Mouse (Mus musculus) intestine, postnatal 0 days (tissue): ENCODE measurements around the gene Il17c. TPM values are rescaled to one million over a fixed set of nuclear protein-coding genes. Genes with fewer than 3 reads are reported as not detected.

Source experiments
- ATAC-seq: fragments of 200-750 bp; cut with Nextera tagmentation; 2 replicates; pipeline ENCODE4 v1.8.0; 2017; ENCODE audit warnings: mild to moderate bottlenecking, moderate TSS enrichment, moderate library complexity
- H3K27ac ChIP-seq: fragments of 300-500 bp; sonication (generic); 2 replicates; pipeline ENCODE4 v1.5.1; 2014; ENCODE audit warnings: mild to moderate bottlenecking, low read depth, low read length, moderate library complexity
- H3K27me3 ChIP-seq: fragments of 300-500 bp; sonication (generic); replicated peaks from 2 replicates; pipeline ENCODE4 v1.6.1; 2014; ENCODE audit warnings: low read length, mixed read lengths; ENCODE audit not compliant: control insufficient read depth, insufficient read depth
- H3K36me3 ChIP-seq: fragments of 300-500 bp; sonication (generic); 2 replicates; pipeline ENCODE4 v1.6.1; 2014; ENCODE audit warnings: mild to moderate bottlenecking, moderate library complexity; ENCODE audit not compliant: control insufficient read depth, insufficient read depth
- H3K4me1 ChIP-seq: fragments of 300-500 bp; sonication (generic); replicated peaks from 2 replicates; pipeline ENCODE4 v1.6.1; 2014; ENCODE audit warnings: antibody characterized with exemption, low read length, mixed read lengths; ENCODE audit not compliant: control insufficient read depth, insufficient read depth
- H3K4me2 ChIP-seq: fragments of 300-500 bp; sonication (generic); replicated peaks from 2 replicates; pipeline ENCODE4 v1.6.1; 2014; ENCODE audit warnings: low read depth, mild to moderate bottlenecking, moderate library complexity
- H3K4me3 ChIP-seq: fragments of 300-500 bp; sonication (generic); 2 replicates; pipeline ENCODE4 v1.5.1; 2014; ENCODE audit warnings: low read depth, low read length
- H3K9ac ChIP-seq: fragments of 300-500 bp; sonication (generic); 2 replicates; pipeline ENCODE4 v1.6.1; 2014; ENCODE audit warnings: mild to moderate bottlenecking, low read depth, low read length
- H3K9me3 ChIP-seq: fragments of 300-500 bp; sonication (generic); 2 replicates; pipeline ENCODE4 v1.6.1; 2016; ENCODE audit warnings: mixed run types; ENCODE audit not compliant: control insufficient read depth
- CTCF ChIP-seq: sonication (generic); IDR thresholded peaks from 2 replicates; pipeline ENCODE4 v1.5.1; 2016; ENCODE audit warnings: low read depth, mild to moderate bottlenecking, control low read depth, antibody characterized with exemption, moderate library complexity
- WGBS: fragments of 180-500 bp; shearing (Covaris S2); extraction: QIAGEN DNeasy Blood & Tissue Kit; methylation state at CpG from one replicate; pipeline ENCODE4 v1.1.7; 2014; 5-methylcytosine and 5-hydroxymethylcytosine counted together
- polyA plus RNA-seq: library from polyadenylated mRNA; unstranded; fragments of >200 nt; fragmentation: Nextera tagmentation; extraction: Ambion mirVana; gene quantifications from 2 replicates; pipeline ENCODE4 v1.2.1, GENCODE M21; 2015

Gene Il17c
- polyA plus RNA-seq, 1 experiment from 2014 or later = not detected

DNA sequence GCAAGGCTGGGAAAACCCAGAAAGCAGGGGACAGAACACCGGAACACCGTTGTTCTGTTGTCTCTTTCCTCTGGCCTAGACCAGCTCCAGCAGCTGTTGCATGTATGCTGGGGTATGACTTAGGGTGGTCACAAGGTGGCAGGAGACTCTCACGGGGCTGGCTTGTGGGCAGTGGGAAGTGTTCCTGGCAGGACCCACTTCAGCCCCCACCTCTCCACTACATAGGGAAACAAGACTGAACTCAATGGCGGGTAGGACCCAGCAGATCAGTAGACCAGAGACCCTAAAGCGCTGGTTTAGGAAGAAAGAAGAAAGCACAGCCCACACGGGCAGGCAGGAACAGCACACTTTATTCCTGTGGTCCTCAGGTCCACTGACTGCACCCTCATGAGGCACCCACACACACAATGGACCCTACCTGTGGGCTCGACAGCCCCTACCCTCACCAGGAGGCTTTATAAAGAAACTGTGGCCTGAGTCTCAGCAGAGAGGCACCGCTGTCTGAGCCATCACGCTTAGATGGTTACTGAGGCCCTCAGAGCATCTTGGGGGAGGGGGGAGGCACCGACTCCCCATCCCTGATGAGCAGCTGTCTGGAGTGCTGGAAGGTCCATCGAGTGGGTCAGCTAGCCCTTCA lies 11.6 kb downstream of the Il17c start:
- H3K27me3 ChIP-seq = no peaks in the 10 kb centered on the region

DNA sequence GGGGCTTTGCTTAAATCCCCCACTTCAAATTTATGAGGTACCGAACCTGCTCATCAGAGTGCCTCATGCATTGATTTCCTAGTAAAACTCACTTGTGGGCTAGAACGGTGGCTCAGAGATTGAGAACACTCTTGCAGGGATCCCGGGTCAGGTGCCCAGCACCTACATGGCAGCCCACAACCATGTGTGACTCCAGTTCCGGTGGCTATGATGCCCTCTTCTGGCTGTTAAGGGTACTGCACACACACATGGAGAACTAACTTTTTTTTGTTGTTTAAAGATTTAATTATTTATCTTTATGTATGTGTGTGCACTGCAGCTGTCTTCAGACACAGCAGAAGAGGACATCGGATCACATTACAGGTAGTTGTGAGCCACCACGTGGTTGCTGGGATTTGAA lies 13.6 kb downstream of the Il17c start:
- Histone ChIP-seq H3K27ac (no peak overlapping the region), H3K4me2 (no peak overlapping the region), H3K9me3 (no peaks in the 10 kb centered on the region), H3K9ac (no peak overlapping the region), H3K27me3 (no peaks in the 10 kb centered on the region), H3K4me1 (peaks cover 5% of the 10 kb centered on the region; the same call in 1 of the 2 replicates), H3K36me3 (peaks cover 34% of the 10 kb centered on the region), H3K4me3 (no peak overlapping the region)
- peak; percentile 59 for TF ChIP-seq CTCF
- WGBS = 89% methylated on average over 6 of the region's 6 CpGs
- ATAC-seq = no peak

More for the DNA sequence above, 11.6 kb downstream of the Il17c start:
- 62% methylated on average over 11 of the region's 11 CpGs for WGBS
- peak overlapping the region; percentile 75; the same call in 1 of the 2 replicates for H3K27ac ChIP-seq
- H3K9ac ChIP-seq = no peak overlapping the region
- peak; percentile 3; the same call in 1 of the 2 replicates for ATAC-seq
- H3K4me1 ChIP-seq = peaks cover 5% of the 10 kb centered on the region; the same call in 1 of the 2 replicates
- H3K9me3 ChIP-seq = no peaks in the 10 kb centered on the region
- TF ChIP-seq CTCF = peak; percentile 59
- H3K36me3 ChIP-seq = peaks cover 19% of the 10 kb centered on the region
- peak overlapping the region; percentile 67; the same call in 1 of the 2 replicates for H3K4me3 ChIP-seq
- H3K4me2 ChIP-seq = peak overlapping the region; percentile 97

DNA sequence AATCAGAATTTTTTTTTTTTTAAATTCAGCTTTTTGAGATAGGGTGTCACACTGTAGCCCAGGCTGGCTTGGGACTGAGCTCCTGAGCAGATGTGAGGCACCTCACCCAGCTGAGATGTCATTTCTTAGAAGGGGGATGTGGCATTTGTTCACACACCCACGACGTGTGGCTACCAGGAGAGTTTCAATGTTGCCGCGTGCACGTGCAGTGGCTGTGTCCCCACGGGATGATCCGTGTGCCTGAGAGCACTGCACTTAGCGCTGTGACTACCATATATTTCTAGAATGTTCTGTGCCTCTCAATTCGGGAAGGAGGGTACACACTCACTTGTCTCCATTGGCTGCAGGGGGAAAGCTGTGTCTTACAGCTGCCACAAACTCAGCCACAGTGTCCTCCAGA lies 14.3 kb downstream of the Il17c start:
- Histone ChIP-seq H3K9me3 (no peaks in the 10 kb centered on the region), H3K36me3 (peaks cover 34% of the 10 kb centered on the region), H3K4me2 (no peak overlapping the region), H3K27ac (no peak overlapping the region), H3K9ac (no peak overlapping the region), H3K27me3 (no peaks in the 10 kb centered on the region), H3K4me1 (peaks cover 5% of the 10 kb centered on the region; the same call in 1 of the 2 replicates), H3K4me3 (no peak overlapping the region)
- WGBS = 92% methylated on average over 9 of the region's 9 CpGs
- ATAC-seq = no peak
- TF ChIP-seq CTCF = no peak

DNA sequence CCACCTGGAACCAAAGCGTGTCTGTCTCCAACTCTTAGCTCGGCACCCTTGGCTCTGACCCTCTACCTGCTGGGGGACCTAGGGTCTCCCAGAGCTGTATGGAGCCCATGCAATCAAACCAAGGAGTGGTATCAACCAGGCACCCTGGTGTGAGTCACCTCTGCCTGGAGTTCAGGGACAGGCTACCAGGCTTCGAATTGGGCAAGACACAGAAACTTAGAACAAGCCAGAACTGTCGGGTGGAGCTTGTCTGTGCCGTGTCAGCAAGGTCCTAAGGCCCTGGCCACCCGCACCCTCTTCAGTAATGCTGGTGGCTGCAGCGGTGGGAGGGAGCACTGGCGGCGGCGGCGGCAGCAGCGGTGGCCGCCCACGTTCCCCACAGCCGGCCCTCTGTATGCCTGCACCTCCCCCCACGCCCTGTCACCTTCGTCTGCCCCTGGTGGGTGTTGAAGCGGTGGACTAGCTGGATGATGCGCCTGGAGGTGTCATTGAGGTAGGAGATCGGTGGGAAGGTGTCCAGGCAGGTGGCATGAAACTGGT lies 14.8 kb downstream of the Il17c start:
- Histone ChIP-seq H3K4me3 (no peak overlapping the region), H3K27me3 (no peaks in the 10 kb centered on the region), H3K4me1 (peaks cover 3% of the 10 kb centered on the region; the same call in 1 of the 2 replicates), H3K36me3 (peaks cover 34% of the 10 kb centered on the region), H3K4me2 (no peak overlapping the region), H3K9me3 (no peaks in the 10 kb centered on the region), H3K27ac (no peak overlapping the region), H3K9ac (no peak overlapping the region)
- TF ChIP-seq CTCF = no peak
- no peak for ATAC-seq
- 83% methylated on average over 20 of the region's 20 CpGs for WGBS

DNA sequence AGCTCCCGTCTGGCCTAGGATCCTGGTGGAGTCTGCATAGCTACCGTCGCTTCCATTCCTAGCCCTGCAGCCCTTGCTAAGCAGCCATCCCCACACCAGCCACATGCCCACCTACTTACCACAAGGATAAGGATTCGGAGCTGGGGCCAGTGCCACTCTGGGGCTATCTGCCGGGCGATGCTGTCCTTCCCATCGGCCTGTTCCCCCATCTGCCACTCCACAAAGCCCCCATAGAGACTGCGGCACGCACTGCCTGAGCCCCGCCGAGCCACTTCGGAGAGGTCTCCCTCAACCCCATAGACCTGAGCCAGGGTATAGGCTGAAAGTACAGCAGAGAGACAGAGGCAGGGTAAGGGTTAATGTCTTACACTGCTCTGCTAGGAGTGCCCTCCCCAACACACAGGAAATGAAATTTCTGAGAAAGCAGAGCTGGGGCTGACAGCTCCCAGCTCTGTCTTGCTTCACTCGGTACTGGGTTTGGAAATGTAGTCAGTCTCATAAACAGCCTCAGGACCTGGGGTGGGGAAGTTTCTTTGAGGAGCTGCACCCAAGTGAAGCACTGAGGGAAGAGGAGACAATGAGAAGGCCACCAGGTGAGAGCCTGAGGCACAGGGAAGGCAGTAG lies 16.0 kb downstream of the Il17c start:
- Histone ChIP-seq H3K9ac (peak overlapping the region; percentile 23; the same call in 1 of the 2 replicates), H3K4me2 (no peak overlapping the region), H3K9me3 (no peaks in the 10 kb centered on the region), H3K27ac (no peak overlapping the region), H3K27me3 (no peaks in the 10 kb centered on the region), H3K4me1 (no peaks in the 10 kb centered on the region; the same call in 1 of the 2 replicates), H3K36me3 (peaks cover 34% of the 10 kb centered on the region), H3K4me3 (no peak overlapping the region)
- TF ChIP-seq CTCF = no peak
- ATAC-seq = no peak
- 84% methylated on average over 13 of the region's 13 CpGs for WGBS

DNA sequence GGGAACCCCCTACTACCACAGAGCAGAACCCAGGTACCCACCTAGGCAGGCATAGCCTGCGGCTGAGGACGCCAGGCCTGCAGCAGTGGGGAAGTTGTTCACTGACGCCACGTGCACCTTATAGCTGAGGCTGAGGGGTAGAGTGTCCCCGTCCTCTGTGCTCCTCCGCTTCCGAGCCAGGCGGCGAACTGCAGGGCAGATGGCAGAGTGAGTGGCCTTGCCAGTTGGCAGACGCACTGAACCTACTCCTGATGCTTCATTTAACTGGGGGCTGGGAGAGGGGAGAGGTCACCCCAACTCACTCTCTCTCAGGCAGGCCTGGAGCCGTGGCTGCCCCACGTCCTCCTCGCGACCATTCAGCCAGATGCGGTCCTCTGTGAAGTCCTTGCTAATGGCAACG lies 17.5 kb downstream of the Il17c start:
- Histone ChIP-seq H3K4me2 (no peak overlapping the region), H3K27ac (no peak overlapping the region), H3K9me3 (no peaks in the 10 kb centered on the region), H3K9ac (no peak overlapping the region), H3K4me1 (no peaks in the 10 kb centered on the region), H3K36me3 (peaks cover 34% of the 10 kb centered on the region), H3K27me3 (no peaks in the 10 kb centered on the region), H3K4me3 (no peak overlapping the region)
- 95% methylated on average over 16 of the region's 16 CpGs for WGBS
- ATAC-seq = no peak
- no peak for TF ChIP-seq CTCF
